Mouse (Mus musculus) kidney, adult 2 months (tissue): ENCODE data around the gene Slc4a5.

Experiments
- CTCF ChIP-seq: fragments of 200-500 bp; conservative IDR thresholded peaks from 2 replicates; pipeline ENCODE4 v1.5.1; 2011; ENCODE audit warnings: low read depth, mild to moderate bottlenecking, control low read depth, low read length, moderate library complexity, mixed read lengths; ENCODE audit not compliant: insufficient read depth, insufficient read length
- POLR2A ChIP-seq: fragments of 200-500 bp; IDR thresholded peaks from one replicate; pipeline ENCODE4 v1.6.1; 2011; ENCODE audit warnings: low read depth, low read length, control low read depth

- TF ChIP-seq POLR2A (no peak), CTCF (no peak)
Measured at GRCm38 (mm10) chr6:83245134-83245533, 25.5 kb downstream of the Slc4a5 start.
